Mouse (Mus musculus) fat pad, adult 2 months (tissue): ENCODE results near the gene Zfp524.
"Not testable (repeated sequence)": the region's sequence is repeated elsewhere in the genome, so short reads cannot be mapped to it uniquely, and the experiment has no call there.

ENCODE experiments used
- DNase-seq: peaks from one replicate; pipeline ENCODE4 v3.0.0-alpha.2; 2011; ENCODE audit warnings: low read depth, low spot score; ENCODE audit errors: extremely low read depth

The Zfp524 gene

GRCm38 (mm10) chr7:5015118-5016001 is 1.1 kb downstream of the Zfp524 start, which contains the start of gene Gm44973:
Gene Gm44973, plus strand, starts transcription at chr7:5015496.
- DNase-seq, result peak; percentile 80

- DNase-seq, result no peak
These were observed 1.8 kb downstream of the Zfp524 start for GRCm38 (mm10) chr7:5016057-5016456.

- DNase-seq, result no peak
These were observed 2.7 kb downstream of the Zfp524 start for GRCm38 (mm10) chr7:5016920-5017319.

GRCm38 (mm10) chr7:5017352-5017751 is 3.1 kb downstream of the Zfp524 start:
- DNase-seq, result no peak

- DNase-seq, result no peak
These were observed 3.7 kb downstream of the Zfp524 start for GRCm38 (mm10) chr7:5017931-5018330.

GRCm38 (mm10) chr7:5019576-5019975 is 5.4 kb downstream of the Zfp524 start:
- not testable (repeated sequence) for DNase-seq

- DNase-seq, result peak; percentile 74
These were observed 5.9 kb downstream of the Zfp524 start, which contains the start of the genes Zfp865 and Ccdc106 for GRCm38 (mm10) chr7:5020000-5020681. Gene Zfp865, plus strand, starts transcription at chr7:5020376. Gene Ccdc106, plus strand, starts transcription at chr7:5020553.

- no peak for DNase-seq
These were observed 6.5 kb downstream of the Zfp524 start for GRCm38 (mm10) chr7:5020685-5021084.

GRCm38 (mm10) chr7:5021197-5021596 is 7.0 kb downstream of the Zfp524 start:
- no peak for DNase-seq

- no peak for DNase-seq
These were observed 15.3 kb downstream of the Zfp524 start for GRCm38 (mm10) chr7:5029543-5029942.

- no peak for DNase-seq
These were observed 15.7 kb downstream of the Zfp524 start for GRCm38 (mm10) chr7:5029946-5030345.

- no peak for DNase-seq
These were observed 16.5 kb downstream of the Zfp524 start for GRCm38 (mm10) chr7:5030554-5031275.

GRCm38 (mm10) chr7:5031496-5031895 is 17.3 kb downstream of the Zfp524 start:
- DNase-seq, result no peak

- DNase-seq, result no peak
These were observed 19.6 kb downstream of the Zfp524 start, which contains the start of gene 4632433K11Rik for GRCm38 (mm10) chr7:5033818-5034217. Gene 4632433K11Rik, plus strand, starts transcription at chr7:5034118.

GRCm38 (mm10) chr7:5035628-5036027 is 21.4 kb downstream of the Zfp524 start:
- DNase-seq, result no peak

- no peak for DNase-seq
These were observed 21.9 kb downstream of the Zfp524 start for GRCm38 (mm10) chr7:5036136-5036535.

- no peak for DNase-seq
These were observed 22.8 kb downstream of the Zfp524 start for GRCm38 (mm10) chr7:5037026-5037425.

- DNase-seq, result no peak
These were observed 23.3 kb downstream of the Zfp524 start for GRCm38 (mm10) chr7:5037467-5037866.

- peak; percentile 42 for DNase-seq
These were observed 24.0 kb downstream of the Zfp524 start, which contains the start of gene Zfp784 for GRCm38 (mm10) chr7:5038109-5038732. Gene Zfp784, minus strand, starts transcription at chr7:5038446.

- DNase-seq, result no peak
These were observed 24.7 kb downstream of the Zfp524 start for GRCm38 (mm10) chr7:5038940-5039339.

GRCm38 (mm10) chr7:5044981-5045380 is 30.8 kb downstream of the Zfp524 start:
- DNase-seq, result no peak
